Mouse (Mus musculus): ENCODE results near the gene Adsl.
A peak's percentile ranks its signal among the peaks of the same experiment; 100 is the strongest.
"Not testable (repeated sequence)": the region's sequence is repeated elsewhere in the genome, so short reads cannot be mapped to it uniquely, and the experiment has no call there.

Gene Adsl

DNA sequence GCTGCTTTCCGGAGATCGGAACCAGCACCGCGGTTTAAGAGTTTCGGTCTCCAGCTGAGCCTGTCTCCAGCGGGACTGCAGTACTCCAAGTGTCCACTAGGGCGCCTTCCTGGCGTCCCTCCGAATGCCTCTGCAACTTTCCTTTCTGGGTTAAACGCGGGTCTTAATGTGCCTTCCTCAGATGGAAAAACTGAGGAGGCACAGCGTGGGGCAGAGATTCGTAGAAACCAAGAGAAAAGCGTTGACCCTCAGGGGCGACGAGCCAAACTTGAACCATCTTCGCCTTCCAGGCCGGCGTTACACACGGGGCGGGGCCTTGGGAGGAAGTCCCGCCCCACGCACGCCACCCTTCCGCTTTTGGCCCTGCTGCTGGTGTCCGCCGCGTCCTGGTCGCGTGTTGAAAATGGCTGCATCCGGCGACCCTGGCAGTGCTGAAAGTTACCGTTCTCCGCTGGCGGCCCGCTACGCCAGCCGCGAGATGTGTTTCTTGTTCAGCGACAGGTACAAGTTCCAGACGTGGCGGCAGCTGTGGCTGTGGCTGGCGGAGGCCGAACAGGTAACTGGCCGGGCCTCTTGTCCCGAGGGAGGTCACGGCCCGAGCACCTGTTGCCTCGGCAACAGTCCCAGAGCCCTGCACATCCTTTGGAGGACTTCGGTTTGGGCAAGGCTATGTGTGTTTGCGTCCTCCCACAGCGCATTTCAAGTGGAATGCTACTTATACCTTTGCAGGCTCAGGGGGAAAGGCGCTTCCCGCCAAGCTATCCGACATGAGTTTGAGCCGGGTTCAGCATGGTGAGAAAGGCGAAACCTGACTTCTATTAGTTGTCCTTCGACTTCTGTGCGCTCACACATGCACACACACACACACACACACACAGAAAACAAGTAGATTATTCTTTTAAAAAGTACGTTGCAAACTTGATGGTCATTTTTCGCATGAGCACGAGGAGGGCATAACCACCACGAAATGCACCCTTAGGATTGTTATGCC is at the start of gene Adsl:
TSS of gene Adsl (plus strand) at position 346 of the 991 bp plus-strand sequence.
- DNase-seq (ENCODE audit: low read depth in 1 of 2, low spot score in 2 of 2) = peak; percentile 73 to 82

- no peak for DNase-seq (ENCODE audit: low read depth in 1 of 2, low spot score in 2 of 2)
Observed at GRCm38 (mm10) chr15:80899806-80900205, 48.5 kb upstream of the Adsl start.

DNA sequence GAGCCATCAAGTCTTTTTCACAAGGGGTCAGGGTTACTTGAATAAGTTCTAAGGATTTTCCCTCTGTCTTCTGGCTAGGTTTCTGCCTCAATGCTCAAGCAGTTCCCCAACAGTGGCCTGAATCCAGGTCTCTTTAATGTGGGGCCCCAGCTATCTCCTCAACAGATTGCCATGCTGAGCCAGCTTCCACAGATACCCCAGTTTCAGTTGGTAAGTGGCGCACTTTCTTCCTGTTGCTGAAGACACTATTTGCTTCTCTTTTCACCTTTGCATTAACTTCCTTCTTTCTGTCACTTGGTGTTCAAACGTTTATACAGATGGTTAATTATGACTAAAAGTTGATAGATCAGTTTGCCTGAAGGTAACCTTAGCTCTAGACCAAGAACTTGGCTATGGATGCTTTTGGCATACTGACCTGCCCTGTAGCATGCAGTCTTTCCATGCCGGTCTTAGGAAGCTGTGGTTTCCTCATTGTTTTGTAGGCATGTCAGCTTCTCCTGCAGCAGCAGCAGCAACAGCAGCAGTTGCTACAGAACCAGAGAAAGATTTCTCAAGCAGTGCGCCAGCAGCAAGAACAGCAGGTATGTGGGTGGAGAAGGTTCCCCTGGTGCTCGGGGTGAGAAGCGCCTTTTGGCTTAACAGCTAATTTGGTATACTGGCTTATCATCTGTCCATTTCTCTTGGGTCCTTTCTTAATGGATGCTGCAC is 46.3 kb upstream of the Adsl start:
- DNase-seq (ENCODE audit: low read depth in 1 of 2, low spot score in 2 of 2) = no peak

GRCm38 (mm10) chr15:80904776-80905175 is 43.5 kb upstream of the Adsl start:
- DNase-seq (ENCODE audit: low read depth in 1 of 2, low spot score in 2 of 2) = not testable (repeated sequence)

- DNase-seq (ENCODE audit: low read depth in 1 of 2, low spot score in 2 of 2) = no peak
Observed at GRCm38 (mm10) chr15:80910183-80910582, 38.1 kb upstream of the Adsl start.

- no peak for DNase-seq (ENCODE audit: low read depth in 1 of 2, low spot score in 2 of 2)
Observed at GRCm38 (mm10) chr15:80910790-80911531, 37.3 kb upstream of the Adsl start.

GRCm38 (mm10) chr15:80912175-80912574 is 36.1 kb upstream of the Adsl start:
- no peak for DNase-seq (ENCODE audit: low read depth in 1 of 2, low spot score in 2 of 2)

- DNase-seq (ENCODE audit: low read depth in 1 of 2, low spot score in 2 of 2) = no peak
Observed at GRCm38 (mm10) chr15:80913803-80914202, 34.5 kb upstream of the Adsl start.

GRCm38 (mm10) chr15:80915850-80916249 is 32.4 kb upstream of the Adsl start:
- DNase-seq (ENCODE audit: low read depth in 1 of 2, low spot score in 2 of 2) = no peak

DNA sequence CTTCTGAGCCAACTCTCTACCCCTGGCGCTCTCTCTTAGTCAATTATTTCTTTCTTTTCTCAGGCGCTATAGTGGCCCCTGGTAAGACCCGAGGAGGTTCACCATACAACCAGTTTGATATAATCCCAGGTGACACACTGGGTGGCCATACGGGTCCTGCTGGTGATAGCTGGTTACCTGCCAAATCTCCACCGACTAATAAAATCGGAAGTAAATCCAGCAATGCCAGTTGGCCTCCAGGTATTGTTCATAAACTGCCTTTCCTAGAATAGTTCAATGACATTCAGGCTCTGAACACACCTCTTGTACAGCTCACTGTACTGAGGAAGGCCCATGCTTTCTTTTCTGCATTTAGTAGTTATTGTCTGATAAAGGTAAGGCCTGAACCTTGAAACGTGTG is 31.7 kb upstream of the Adsl start:
- no peak for DNase-seq (ENCODE audit: low read depth in 1 of 2, low spot score in 2 of 2)

DNA sequence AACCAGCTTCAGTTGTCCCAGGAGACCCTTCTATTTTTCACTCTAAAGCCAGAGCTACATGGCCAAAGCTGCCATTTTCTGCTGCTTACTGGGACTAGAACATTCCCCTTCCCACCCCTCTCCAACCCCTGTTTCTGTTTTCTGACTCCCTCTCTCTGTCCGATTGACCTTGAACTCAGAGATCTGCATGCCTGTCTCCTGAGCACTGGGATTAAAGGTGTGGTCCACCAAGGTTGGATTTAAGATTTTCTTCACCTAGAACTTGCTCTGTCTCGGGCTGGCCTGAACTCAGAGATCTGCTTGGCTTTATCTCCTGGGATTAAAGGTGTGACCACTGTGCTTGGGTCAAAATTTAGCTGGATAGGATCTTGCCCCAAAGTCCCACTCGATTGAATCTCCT is 27.9 kb upstream of the Adsl start:
- DNase-seq (ENCODE audit: low read depth in 1 of 2, low spot score in 2 of 2) = no peak

DNA sequence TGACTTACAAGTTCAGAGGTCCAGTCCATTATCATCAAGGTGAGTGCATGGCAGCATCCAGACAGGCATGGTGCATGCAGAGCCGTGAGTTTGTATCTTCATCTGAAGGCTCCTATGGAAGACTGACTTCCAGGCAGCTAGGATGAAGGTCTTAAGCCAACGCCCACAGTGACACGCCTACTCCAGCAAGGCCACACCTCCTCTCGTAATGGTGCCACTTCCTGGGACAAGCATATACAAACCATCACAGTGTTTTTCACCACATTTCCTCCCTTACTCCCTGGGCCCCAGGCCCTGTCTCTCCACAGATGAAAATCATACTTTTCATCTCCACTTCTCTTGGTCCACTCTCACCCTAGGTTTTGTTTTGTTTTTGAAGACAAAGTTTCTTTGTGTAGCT is 26.5 kb upstream of the Adsl start:
- no peak for DNase-seq (ENCODE audit: low read depth in 1 of 2, low spot score in 2 of 2)

DNA sequence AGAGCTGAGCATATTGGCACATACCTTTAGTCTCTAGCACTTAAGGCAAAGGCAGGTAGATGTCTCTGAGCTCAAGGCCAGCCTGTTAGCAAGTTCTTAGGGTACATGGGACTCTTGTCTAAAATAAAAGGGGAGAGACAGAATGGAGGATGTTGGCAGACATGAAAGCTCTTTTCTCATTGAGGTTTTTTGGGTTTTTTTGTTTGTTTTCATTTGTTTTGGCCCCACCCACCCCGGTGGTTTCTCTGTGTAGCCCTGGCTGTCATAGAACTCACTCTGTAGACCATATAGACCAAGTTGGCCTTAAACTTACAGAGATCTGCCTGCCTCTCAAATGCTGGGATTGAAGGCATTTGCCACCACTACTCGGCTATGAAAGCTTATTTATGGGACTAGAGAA is 24.1 kb upstream of the Adsl start:
- no peak for DNase-seq (ENCODE audit: low read depth in 1 of 2, low spot score in 2 of 2)

- no peak for DNase-seq (ENCODE audit: low read depth in 1 of 2, low spot score in 2 of 2)
Observed at GRCm38 (mm10) chr15:80928811-80929355, 19.4 kb upstream of the Adsl start.

- DNase-seq (ENCODE audit: low read depth in 1 of 2, low spot score in 2 of 2) = no peak
Observed at GRCm38 (mm10) chr15:80930048-80930571, 18.2 kb upstream of the Adsl start.

DNA sequence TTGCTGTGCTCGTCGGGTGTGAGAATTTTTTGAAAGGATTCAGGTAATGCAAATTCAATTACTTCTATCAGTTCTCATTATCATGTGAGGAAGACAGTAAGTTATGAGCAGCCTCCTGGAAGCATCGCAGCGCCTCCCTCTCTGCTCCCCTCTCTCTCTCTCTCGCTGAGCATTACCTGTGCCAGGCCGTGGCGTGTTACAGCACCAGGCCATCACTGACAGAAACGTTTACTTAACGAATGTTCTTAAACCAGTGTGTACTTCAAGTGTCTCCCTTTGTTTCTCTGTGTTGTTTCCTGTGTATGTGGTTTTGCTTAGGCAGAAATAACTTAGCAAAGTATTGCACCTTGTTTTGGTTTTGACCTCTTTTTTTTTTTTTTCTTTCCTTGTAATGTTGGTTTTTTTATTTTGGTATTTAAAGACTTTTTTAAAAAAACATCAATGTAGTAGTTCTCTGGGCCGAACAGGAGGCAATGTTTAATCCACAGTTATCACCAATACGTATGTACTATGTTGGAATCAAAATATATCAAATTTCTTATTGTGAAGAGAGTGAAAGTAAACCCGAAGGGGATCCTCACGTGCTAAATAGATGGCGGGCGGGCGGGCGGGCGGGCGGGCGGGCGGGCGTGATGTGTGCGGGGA is 17.5 kb upstream of the Adsl start:
- not testable (repeated sequence) for DNase-seq (ENCODE audit: low read depth in 1 of 2, low spot score in 2 of 2)

GRCm38 (mm10) chr15:80931345-80931960 is 16.8 kb upstream of the Adsl start:
- no peak for DNase-seq (ENCODE audit: low read depth in 1 of 2, low spot score in 2 of 2)

DNA sequence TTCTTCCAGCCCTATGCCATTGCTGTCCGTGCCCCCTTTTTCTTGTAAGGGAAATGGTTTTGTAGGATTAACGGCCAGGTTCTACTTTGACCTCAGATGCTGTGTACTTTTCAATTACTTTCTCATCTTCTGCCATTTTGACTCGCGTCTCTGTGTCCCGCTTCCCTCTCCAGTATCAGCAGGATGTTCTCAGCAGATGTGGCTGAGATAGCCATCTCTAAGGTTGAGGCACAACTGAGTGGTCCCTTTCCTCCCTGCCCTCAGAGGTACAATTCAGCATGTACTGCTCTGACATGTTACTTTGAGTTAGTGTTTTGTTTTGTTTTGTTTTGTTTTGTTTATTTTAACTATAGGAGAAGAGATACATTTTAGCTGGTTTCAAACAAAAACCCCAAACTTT is 13.4 kb upstream of the Adsl start:
- DNase-seq (ENCODE audit: low read depth in 1 of 2, low spot score in 2 of 2) = no peak

DNA sequence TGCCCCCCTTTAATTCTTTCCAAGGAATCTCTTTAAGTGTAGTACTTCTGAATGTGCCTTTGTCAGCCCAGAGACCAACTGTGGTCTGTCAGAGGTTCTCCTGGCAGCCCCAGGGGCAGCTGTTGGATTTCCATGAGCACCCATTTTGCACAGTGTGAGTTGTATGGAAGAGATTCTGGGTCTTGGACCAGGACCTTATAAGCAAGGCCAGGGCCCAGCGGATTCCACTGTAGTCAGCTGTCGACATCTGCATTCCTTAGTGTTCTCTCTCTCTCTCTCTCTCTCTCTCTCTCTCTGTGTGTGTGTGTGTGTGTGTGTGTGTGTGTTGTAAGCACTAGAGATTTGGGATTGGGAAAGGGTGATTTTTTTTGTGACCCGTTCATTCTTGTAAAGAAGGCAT is 11.6 kb upstream of the Adsl start:
- no peak for DNase-seq (ENCODE audit: low read depth in 1 of 2, low spot score in 2 of 2)

GRCm38 (mm10) chr15:80938615-80939014 is 9.7 kb upstream of the Adsl start:
- DNase-seq (ENCODE audit: low read depth in 1 of 2, low spot score in 2 of 2) = no peak
